Mouse (Mus musculus): ENCODE data around the gene Mrpl48. TPM values are rescaled to one million over a fixed set of nuclear protein-coding genes. Genes with fewer than 3 reads are reported as not detected.
"Not testable (repeated sequence)": the region's sequence is repeated elsewhere in the genome, so short reads cannot be mapped to it uniquely, and the experiment has no call there.

Gene Mrpl48
- polyA plus RNA-seq, 1 experiment, result 96.5 TPM

DNA sequence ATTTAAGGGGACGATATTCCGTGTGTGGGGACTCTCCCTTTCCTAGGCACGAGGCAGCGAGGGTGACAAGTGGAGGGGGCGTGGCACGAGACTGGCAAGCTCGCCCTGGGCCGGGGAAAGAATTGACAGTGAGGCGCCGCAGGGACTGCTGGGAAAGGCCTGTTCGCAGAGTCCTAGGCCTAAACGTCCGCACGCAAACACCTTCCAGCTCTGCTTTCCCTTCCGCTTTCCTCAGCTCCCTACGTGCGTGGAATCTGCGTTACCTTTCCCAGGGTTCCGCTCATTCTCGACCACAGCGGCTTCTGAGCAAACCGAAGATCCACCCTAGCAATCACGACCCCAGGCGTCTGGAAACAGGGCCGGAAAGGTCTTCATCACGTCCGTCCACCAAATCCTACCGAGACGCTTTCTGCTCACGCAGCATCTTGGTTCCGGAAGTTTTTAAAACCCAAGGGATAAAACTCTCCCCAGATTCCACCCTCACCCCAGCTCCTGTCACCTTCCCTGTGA is 25.3 kb downstream of the Mrpl48 start:
- peak; percentile 89 to 94 for DNase-seq

GRCm38 (mm10) chr7:100582235-100582634 is 25.9 kb downstream of the Mrpl48 start:
- Histone ChIP-seq H3K4me3 (replicated peaks; ENCODE audit: insufficient read depth, low read depth, low read length) (peak overlapping the region; percentile 93), H3K27ac (ENCODE audit: insufficient read depth, low read length) (no peak overlapping the region), H3K27me3 (ENCODE audit: control insufficient read depth, insufficient read depth, low read length) (no peaks in the 10 kb centered on the region), H3K4me1 (ENCODE audit: control insufficient read depth, insufficient read depth, low read length) (no peaks in the 10 kb centered on the region)
- no peak for DNase-seq
- no peak for TF ChIP-seq POLR2A (IDR thresholded peaks at IDR 0.05; ENCODE audit: borderline replicate concordance, insufficient read depth, low read length)
- no peak for TF ChIP-seq CTCF (IDR thresholded peaks at IDR 0.05; ENCODE audit: borderline replicate concordance, insufficient read depth, low read depth, low read length)
- WGBS, result 33% methylated on average over 7 of the region's 7 CpGs

More for the DNA sequence above, 25.3 kb downstream of the Mrpl48 start:
- Histone ChIP-seq H3K4me1 (ENCODE audit: control insufficient read depth, insufficient read depth, low read length) (no peaks in the 10 kb centered on the region), H3K4me3 (replicated peaks; ENCODE audit: insufficient read depth, low read depth, low read length) (peak overlapping the region; percentile 93), H3K27me3 (ENCODE audit: control insufficient read depth, insufficient read depth, low read length) (no peaks in the 10 kb centered on the region), H3K27ac (ENCODE audit: insufficient read depth, low read length) (peak overlapping the region; percentile 83)
- WGBS, result under 1% methylated on average over 31 of the region's 31 CpGs
- no peak for TF ChIP-seq CTCF (IDR thresholded peaks at IDR 0.05; ENCODE audit: borderline replicate concordance, insufficient read depth, low read depth, low read length)
- TF ChIP-seq POLR2A (IDR thresholded peaks at IDR 0.05; ENCODE audit: borderline replicate concordance, insufficient read depth, low read length), result peak; percentile 60; the same call in 1 of the 2 replicates

- Histone ChIP-seq H3K27ac (ENCODE audit: insufficient read depth, low read length) (peak overlapping the region; percentile 21; the same call in 1 of the 2 replicates), H3K27me3 (ENCODE audit: control insufficient read depth, insufficient read depth, low read length) (no peaks in the 10 kb centered on the region), H3K4me1 (ENCODE audit: control insufficient read depth, insufficient read depth, low read length) (no peaks in the 10 kb centered on the region), H3K4me3 (replicated peaks; ENCODE audit: insufficient read depth, low read depth, low read length) (no peak overlapping the region)
- WGBS, result 63% methylated on average over 2 of the region's 2 CpGs
- no peak for DNase-seq
- TF ChIP-seq POLR2A (IDR thresholded peaks at IDR 0.05; ENCODE audit: borderline replicate concordance, insufficient read depth, low read length), result no peak
- TF ChIP-seq CTCF (IDR thresholded peaks at IDR 0.05; ENCODE audit: borderline replicate concordance, insufficient read depth, low read depth, low read length), result no peak
These were observed 29.3 kb downstream of the Mrpl48 start for GRCm38 (mm10) chr7:100578794-100579193.

DNA sequence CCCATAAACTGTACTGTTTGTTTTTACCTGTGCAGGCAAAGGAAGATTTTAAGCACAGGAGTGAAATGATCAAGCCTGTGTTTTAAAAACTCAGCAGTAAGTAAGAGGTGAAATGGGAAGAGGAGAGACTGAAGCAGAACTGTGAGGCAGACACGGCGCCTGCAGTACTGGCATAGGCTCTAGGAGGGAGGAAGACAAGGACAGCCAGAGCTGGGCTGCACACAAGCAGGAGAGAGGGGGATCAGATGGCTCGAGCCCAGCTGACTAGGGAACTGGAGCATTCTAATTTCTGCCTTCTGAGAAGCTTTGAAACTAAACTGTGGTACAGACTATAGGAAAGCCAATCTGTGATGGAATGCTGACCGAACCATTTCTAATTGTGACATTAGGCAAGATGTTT is 35.4 kb downstream of the Mrpl48 start:
- Histone ChIP-seq H3K27me3 (ENCODE audit: control insufficient read depth, insufficient read depth, low read length) (no peaks in the 10 kb centered on the region), H3K27ac (ENCODE audit: insufficient read depth, low read length) (peak overlapping the region; percentile 52), H3K4me1 (ENCODE audit: control insufficient read depth, insufficient read depth, low read length) (peaks cover 8% of the 10 kb centered on the region), H3K4me3 (replicated peaks; ENCODE audit: insufficient read depth, low read depth, low read length) (no peak overlapping the region)
- WGBS, result 11% methylated on average over 4 of the region's 4 CpGs
- peak; percentile 38 to 59 for DNase-seq
- peak; percentile 20; the same call in 1 of the 2 replicates for TF ChIP-seq POLR2A (IDR thresholded peaks at IDR 0.05; ENCODE audit: borderline replicate concordance, insufficient read depth, low read length)
- no peak for TF ChIP-seq CTCF (IDR thresholded peaks at IDR 0.05; ENCODE audit: borderline replicate concordance, insufficient read depth, low read depth, low read length)

- TF ChIP-seq POLR2A (IDR thresholded peaks at IDR 0.05; ENCODE audit: borderline replicate concordance, insufficient read depth, low read length), result no peak
- TF ChIP-seq CTCF (IDR thresholded peaks at IDR 0.05; ENCODE audit: borderline replicate concordance, insufficient read depth, low read depth, low read length), result no peak
- Histone ChIP-seq H3K4me1 (ENCODE audit: control insufficient read depth, insufficient read depth, low read length) (peaks cover 8% of the 10 kb centered on the region), H3K27ac (ENCODE audit: insufficient read depth, low read length) (peak overlapping the region; percentile 93), H3K4me3 (replicated peaks; ENCODE audit: insufficient read depth, low read depth, low read length) (no peak overlapping the region), H3K27me3 (ENCODE audit: control insufficient read depth, insufficient read depth, low read length) (no peaks in the 10 kb centered on the region)
- peak; percentile 69 to 79 for DNase-seq
- 33% methylated on average over 4 of the region's 4 CpGs for WGBS
These were observed 36.0 kb downstream of the Mrpl48 start for GRCm38 (mm10) chr7:100572061-100572460.

- TF ChIP-seq CTCF (IDR thresholded peaks at IDR 0.05; ENCODE audit: borderline replicate concordance, insufficient read depth, low read depth, low read length) (no peak), POLR2A (IDR thresholded peaks at IDR 0.05; ENCODE audit: borderline replicate concordance, insufficient read depth, low read length) (no peak)
- Histone ChIP-seq H3K27me3 (ENCODE audit: control insufficient read depth, insufficient read depth, low read length) (no peaks in the 10 kb centered on the region), H3K4me1 (ENCODE audit: control insufficient read depth, insufficient read depth, low read length) (peaks cover 8% of the 10 kb centered on the region), H3K27ac (ENCODE audit: insufficient read depth, low read length) (no peak overlapping the region), H3K4me3 (replicated peaks; ENCODE audit: insufficient read depth, low read depth, low read length) (no peak overlapping the region)
- WGBS, result 92% methylated on average over 3 of the region's 3 CpGs
- DNase-seq, result no peak
These were observed 37.0 kb downstream of the Mrpl48 start for GRCm38 (mm10) chr7:100570930-100571715.

GRCm38 (mm10) chr7:100569907-100570306 is 38.2 kb downstream of the Mrpl48 start:
- H3K4me1 ChIP-seq (ENCODE audit: control insufficient read depth, insufficient read depth, low read length), result peaks cover 8% of the 10 kb centered on the region
- TF ChIP-seq POLR2A (IDR thresholded peaks at IDR 0.05; ENCODE audit: borderline replicate concordance, insufficient read depth, low read length) (no peak), CTCF (IDR thresholded peaks at IDR 0.05; ENCODE audit: borderline replicate concordance, insufficient read depth, low read depth, low read length) (no peak)
- no peak overlapping the region for H3K4me3 ChIP-seq (replicated peaks; ENCODE audit: insufficient read depth, low read depth, low read length)
- no peaks in the 10 kb centered on the region for H3K27me3 ChIP-seq (ENCODE audit: control insufficient read depth, insufficient read depth, low read length)
- H3K27ac ChIP-seq (ENCODE audit: insufficient read depth, low read length), result no peak overlapping the region
- DNase-seq, result no peak

GRCm38 (mm10) chr7:100567238-100567637 is 40.9 kb downstream of the Mrpl48 start:
- H3K4me3 ChIP-seq (replicated peaks; ENCODE audit: insufficient read depth, low read depth, low read length); H3K4me1 ChIP-seq (ENCODE audit: control insufficient read depth, insufficient read depth, low read length); H3K27me3 ChIP-seq (ENCODE audit: control insufficient read depth, insufficient read depth, low read length); H3K27ac ChIP-seq (ENCODE audit: insufficient read depth, low read length); DNase-seq: not testable (repeated sequence)
- 80% methylated on average over 5 of the region's 5 CpGs for WGBS

Data from cerebellum, adult 2 months (tissue).